Mouse (Mus musculus): ENCODE measurements around the gene Rae1. TPM values are rescaled to one million over a fixed set of nuclear protein-coding genes. Genes with fewer than 3 reads are reported as not detected.

The Rae1 gene
- polyA plus RNA-seq, 1 experiment from 2014 or later = 150 TPM

DNA sequence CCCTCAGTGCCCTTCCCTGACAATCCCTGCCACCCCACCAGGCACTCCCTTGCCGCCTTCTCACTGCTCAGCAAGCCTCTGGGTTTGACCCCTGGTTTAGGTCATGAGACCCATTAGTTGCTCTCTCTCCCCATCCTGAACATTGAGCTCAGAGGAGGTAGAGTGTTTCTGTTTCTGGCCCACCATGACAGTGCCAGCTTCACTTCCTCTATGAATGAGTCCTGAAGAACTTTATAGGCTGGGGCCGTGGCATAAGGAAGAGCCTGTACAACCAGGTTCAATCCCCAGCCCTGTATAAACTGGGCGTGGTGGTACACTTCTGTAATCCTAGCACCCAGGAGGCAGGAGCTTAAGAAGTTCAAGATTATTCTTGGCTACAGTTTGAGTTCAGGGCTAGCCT lies 40.9 kb downstream of the Rae1 start:
- Histone ChIP-seq H3K27ac (no peak overlapping the region), H3K4me3 (no peak overlapping the region), H3K9me3 (no peaks in the 10 kb centered on the region), H3K4me2 (replicated peaks) (no peak overlapping the region), H3K36me3 (peaks cover under 1% of the 10 kb centered on the region), H3K27me3 (no peaks in the 10 kb centered on the region), H3K4me1 (0 out of 2 replicates have a peak, but pooled peaks cover 5% of the 10 kb centered on the region), H3K9ac (no peak overlapping the region)
- 78% methylated on average over 3 of the region's 3 CpGs for WGBS
- no peak for ATAC-seq (ENCODE audit: insufficient number of reproducible peaks, insufficient read depth, low FRiP score, low TSS enrichment)

GRCm38 (mm10) chr2:173041242-173041641 lies 41.3 kb downstream of the Rae1 start:
- WGBS = 63% methylated on average over 5 of the region's 5 CpGs

DNA sequence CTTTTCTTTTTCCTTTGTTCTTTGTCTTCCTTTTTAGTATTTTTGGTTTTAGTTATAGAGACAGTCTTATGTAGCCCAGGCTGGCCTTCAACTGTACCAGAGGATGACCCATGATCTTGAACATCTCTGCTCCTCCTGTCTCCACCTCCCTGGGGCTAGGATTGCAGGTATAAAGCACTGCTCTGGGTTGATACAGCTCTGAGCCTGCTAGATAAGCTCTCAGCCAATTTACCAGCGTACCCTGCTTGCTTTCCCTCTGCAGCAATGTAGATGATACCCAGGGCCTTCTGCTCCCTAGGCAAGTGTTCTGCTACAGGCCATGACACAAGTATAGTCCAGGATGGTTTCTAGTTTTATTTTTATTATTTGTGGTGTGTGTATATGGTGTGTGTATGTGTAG lies 42.0 kb downstream of the Rae1 start:
- no peaks in the 10 kb centered on the region for H3K9me3 ChIP-seq
- no peak overlapping the region for H3K4me2 ChIP-seq (replicated peaks)
- no peak for ATAC-seq (ENCODE audit: insufficient number of reproducible peaks, insufficient read depth, low FRiP score, low TSS enrichment)
- no peaks in the 10 kb centered on the region for H3K27me3 ChIP-seq
- no peaks in the 10 kb centered on the region for H3K36me3 ChIP-seq
- H3K4me3 ChIP-seq = no peak overlapping the region
- H3K9ac ChIP-seq = no peak overlapping the region
- WGBS = 84% methylated on average over 1 of the region's 1 CpGs
- 0 out of 2 replicates have a peak, but pooled peaks cover 5% of the 10 kb centered on the region for H3K4me1 ChIP-seq
- H3K27ac ChIP-seq = no peak overlapping the region

More at GRCm38 (mm10) chr2:173041242-173041641, 41.3 kb downstream of the Rae1 start:
- Histone ChIP-seq H3K4me1 (0 out of 2 replicates have a peak, but pooled peaks cover 5% of the 10 kb centered on the region), H3K36me3 (no peaks in the 10 kb centered on the region), H3K4me3 (no peak overlapping the region), H3K27ac (no peak overlapping the region), H3K9me3 (no peaks in the 10 kb centered on the region), H3K4me2 (replicated peaks) (no peak overlapping the region), H3K27me3 (no peaks in the 10 kb centered on the region), H3K9ac (no peak overlapping the region)
- no peak for ATAC-seq (ENCODE audit: insufficient number of reproducible peaks, insufficient read depth, low FRiP score, low TSS enrichment)

- WGBS = 57% methylated on average over 11 of the region's 11 CpGs
- no peak overlapping the region for H3K4me3 ChIP-seq
- H3K27me3 ChIP-seq = no peaks in the 10 kb centered on the region
- ATAC-seq (ENCODE audit: insufficient number of reproducible peaks, insufficient read depth, low FRiP score, low TSS enrichment) = no peak
- peaks cover 7% of the 10 kb centered on the region; the same call in 1 of the 2 replicates for H3K4me1 ChIP-seq
- no peaks in the 10 kb centered on the region for H3K36me3 ChIP-seq
- H3K4me2 ChIP-seq (replicated peaks) = no peak overlapping the region
- no peak overlapping the region for H3K27ac ChIP-seq
- H3K9ac ChIP-seq = no peak overlapping the region
- H3K9me3 ChIP-seq = no peaks in the 10 kb centered on the region
These were observed 42.7 kb downstream of the Rae1 start for GRCm38 (mm10) chr2:173042504-173043162.

DNA sequence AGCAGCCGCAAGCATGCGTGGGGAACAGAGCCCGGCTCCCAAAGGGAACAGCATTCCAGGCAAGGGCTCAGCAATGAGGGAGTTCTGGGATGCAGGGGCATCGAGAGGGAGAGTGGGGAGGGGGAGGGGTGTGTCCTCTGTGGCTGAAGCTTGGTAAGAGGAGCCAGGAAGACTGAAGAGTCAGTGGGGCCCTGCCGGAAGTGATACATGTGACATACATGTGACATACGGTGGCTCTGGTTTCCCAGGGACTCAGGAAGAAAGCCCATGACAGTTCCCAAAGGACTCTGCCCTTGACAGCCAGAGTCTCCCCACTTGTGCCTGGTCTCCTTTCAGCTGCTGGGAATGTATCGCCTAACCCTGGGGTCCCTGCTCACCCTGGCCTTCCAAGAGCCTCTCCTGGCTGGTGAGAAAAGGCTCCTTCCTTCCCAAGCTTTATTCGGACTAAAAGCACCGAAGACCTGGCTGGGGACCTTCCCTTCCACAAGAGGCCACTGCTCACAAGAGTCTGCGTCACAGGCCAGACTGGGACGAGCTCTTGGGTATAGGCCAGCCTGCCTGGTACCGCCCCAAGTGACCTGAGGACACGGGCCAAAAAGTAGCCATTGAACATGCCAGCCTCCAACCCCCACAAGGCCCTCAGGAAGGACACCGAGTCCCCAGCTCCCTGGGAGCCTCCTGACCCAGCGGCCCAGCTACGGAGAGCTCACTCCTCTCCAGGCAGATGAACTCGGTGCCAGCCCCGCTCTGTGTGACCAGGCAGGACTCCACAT lies 44.5 kb downstream of the Rae1 start:
- H3K36me3 ChIP-seq = no peaks in the 10 kb centered on the region
- H3K9ac ChIP-seq = no peak overlapping the region
- no peaks in the 10 kb centered on the region for H3K27me3 ChIP-seq
- H3K9me3 ChIP-seq = no peaks in the 10 kb centered on the region
- peaks cover 9% of the 10 kb centered on the region; the same call in 1 of the 2 replicates for H3K4me1 ChIP-seq
- H3K4me2 ChIP-seq (replicated peaks) = no peak overlapping the region
- no peak overlapping the region for H3K27ac ChIP-seq
- WGBS = 78% methylated on average over 18 of the region's 18 CpGs
- H3K4me3 ChIP-seq = no peak overlapping the region
- no peak for ATAC-seq (ENCODE audit: insufficient number of reproducible peaks, insufficient read depth, low FRiP score, low TSS enrichment)

DNA sequence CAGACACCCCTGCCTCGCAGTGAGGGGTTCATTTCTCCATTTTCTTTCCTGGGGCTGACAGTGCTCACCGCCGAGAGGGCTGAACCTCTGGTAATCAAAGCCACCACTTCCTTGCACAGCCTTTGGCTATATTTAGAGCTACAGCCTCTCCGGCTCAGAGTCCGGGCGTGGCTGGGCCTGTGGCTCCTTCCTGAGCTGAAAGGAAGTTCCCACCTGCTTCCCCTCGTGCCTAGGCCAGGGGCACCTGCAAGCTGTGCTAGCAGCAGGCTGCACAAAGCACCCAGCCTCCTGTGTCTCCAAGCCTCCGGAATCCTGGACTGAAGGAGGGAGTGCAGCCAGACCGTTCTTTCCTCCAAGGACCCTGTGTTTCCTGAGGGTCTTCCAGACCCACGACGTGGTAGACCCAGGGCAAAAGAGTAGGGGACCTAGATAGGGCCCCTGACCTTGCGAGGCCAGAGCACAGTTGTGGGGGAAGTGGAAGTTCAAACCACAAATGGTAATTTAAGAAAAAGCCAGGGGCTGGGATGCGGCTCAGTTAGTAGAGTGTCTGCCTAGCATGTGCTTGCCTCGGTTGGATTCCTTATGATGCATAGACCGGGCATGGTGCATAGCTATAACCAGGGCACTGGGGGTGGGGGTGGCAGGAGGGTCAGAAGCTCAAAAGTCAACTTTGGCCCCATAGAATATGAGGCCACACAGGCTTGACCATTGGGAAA lies 46.8 kb downstream of the Rae1 start:
- H3K4me3 ChIP-seq = no peak overlapping the region
- WGBS = 51% methylated on average over 15 of the region's 15 CpGs
- no peaks in the 10 kb centered on the region for H3K27me3 ChIP-seq

GRCm38 (mm10) chr2:173047471-173047870 lies 47.6 kb downstream of the Rae1 start:
- Histone ChIP-seq H3K4me1 (peaks cover 22% of the 10 kb centered on the region; the same call in 1 of the 2 replicates), H3K27me3 (no peaks in the 10 kb centered on the region), H3K9ac (no peak overlapping the region), H3K27ac (no peak overlapping the region), H3K9me3 (no peaks in the 10 kb centered on the region), H3K4me3 (no peak overlapping the region), H3K36me3 (no peaks in the 10 kb centered on the region), H3K4me2 (replicated peaks) (no peak overlapping the region)
- 59% methylated on average over 5 of the region's 5 CpGs for WGBS
- ATAC-seq (ENCODE audit: insufficient number of reproducible peaks, insufficient read depth, low FRiP score, low TSS enrichment) = no peak

More for the DNA sequence above, 46.8 kb downstream of the Rae1 start:
- Histone ChIP-seq H3K9ac (no peak overlapping the region), H3K36me3 (no peaks in the 10 kb centered on the region), H3K4me2 (replicated peaks) (no peak overlapping the region), H3K9me3 (no peaks in the 10 kb centered on the region), H3K4me1 (peaks cover 22% of the 10 kb centered on the region; the same call in 1 of the 2 replicates), H3K27ac (no peak overlapping the region)
- ATAC-seq (ENCODE audit: insufficient number of reproducible peaks, insufficient read depth, low FRiP score, low TSS enrichment) = no peak

DNA sequence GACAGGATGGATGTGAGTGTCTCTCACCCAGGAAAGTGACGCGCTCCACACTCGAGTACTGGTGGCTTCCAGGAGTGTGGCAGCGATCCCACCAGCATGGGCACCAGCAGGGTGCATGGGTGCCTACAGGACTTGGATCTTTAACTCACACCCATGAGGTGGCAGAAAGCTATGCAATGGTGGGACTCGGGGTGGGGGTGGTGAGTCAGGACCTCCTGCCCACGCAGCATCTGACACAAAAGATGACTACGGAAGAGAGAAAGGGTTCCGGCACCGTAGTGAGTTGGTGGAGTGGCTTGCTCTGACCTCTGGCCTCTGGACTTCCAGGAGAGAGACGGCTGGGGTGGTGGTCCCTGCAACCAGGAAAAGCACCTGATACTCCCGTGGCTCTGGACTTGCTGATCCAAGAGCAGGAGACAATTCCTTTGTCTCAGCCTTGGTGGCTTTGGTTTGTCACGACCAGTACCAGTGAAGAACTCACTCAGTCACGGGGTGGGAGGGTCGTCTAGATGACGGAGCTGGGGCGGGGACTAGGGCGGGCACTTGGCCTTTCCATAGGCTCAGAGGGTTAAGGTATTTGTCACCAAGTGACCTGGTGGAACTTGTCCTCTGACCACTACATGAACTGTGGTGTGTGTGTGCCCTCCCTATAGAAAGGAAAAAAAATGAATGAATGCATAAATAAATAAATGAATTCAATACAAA lies 48.3 kb downstream of the Rae1 start:
- 56% methylated on average over 17 of the region's 17 CpGs for WGBS

DNA sequence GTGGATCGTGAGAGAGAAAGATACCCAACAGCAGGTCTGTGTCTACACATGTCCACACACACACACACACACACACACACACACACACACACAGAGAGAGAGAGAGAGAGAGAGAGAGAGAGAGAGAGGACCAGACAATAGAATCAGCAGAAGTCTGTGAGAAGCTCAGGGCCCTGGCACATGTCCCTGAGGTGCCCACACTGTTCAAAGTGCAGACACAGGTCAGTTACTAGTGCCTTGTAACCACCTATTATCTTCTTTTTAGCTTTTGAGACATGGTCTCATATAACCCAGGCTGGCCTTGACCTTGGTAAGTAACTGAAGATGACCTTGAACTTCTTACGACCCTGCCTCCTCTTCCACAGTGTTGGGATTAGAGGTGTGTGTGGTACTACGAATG lies 49.3 kb downstream of the Rae1 start:
- Histone ChIP-seq H3K4me2 (replicated peaks) (no peak overlapping the region), H3K4me3 (no peak overlapping the region), H3K9me3 (no peaks in the 10 kb centered on the region), H3K9ac (no peak overlapping the region), H3K27ac (no peak overlapping the region), H3K27me3 (no peaks in the 10 kb centered on the region), H3K36me3 (no peaks in the 10 kb centered on the region), H3K4me1 (peaks cover 18% of the 10 kb centered on the region; the same call in 1 of the 2 replicates)
- ATAC-seq (ENCODE audit: insufficient number of reproducible peaks, insufficient read depth, low FRiP score, low TSS enrichment) = no peak
- WGBS = 77% methylated on average over 3 of the region's 3 CpGs

More for the DNA sequence above, 48.3 kb downstream of the Rae1 start:
- no peak overlapping the region for H3K27ac ChIP-seq
- H3K9ac ChIP-seq = no peak overlapping the region
- H3K4me2 ChIP-seq (replicated peaks) = no peak overlapping the region
- no peaks in the 10 kb centered on the region for H3K36me3 ChIP-seq
- no peak for ATAC-seq (ENCODE audit: insufficient number of reproducible peaks, insufficient read depth, low FRiP score, low TSS enrichment)
- peaks cover 19% of the 10 kb centered on the region; the same call in 1 of the 2 replicates for H3K4me1 ChIP-seq
- no peaks in the 10 kb centered on the region for H3K27me3 ChIP-seq
- no peaks in the 10 kb centered on the region for H3K9me3 ChIP-seq
- no peak overlapping the region for H3K4me3 ChIP-seq

GRCm38 (mm10) chr2:173049817-173050216 lies 49.9 kb downstream of the Rae1 start:
- WGBS = 40% methylated on average over 6 of the region's 6 CpGs

More at GRCm38 (mm10) chr2:173049817-173050216, 49.9 kb downstream of the Rae1 start:
- Histone ChIP-seq H3K4me3 (no peak overlapping the region), H3K9me3 (no peaks in the 10 kb centered on the region), H3K36me3 (no peaks in the 10 kb centered on the region), H3K27me3 (no peaks in the 10 kb centered on the region), H3K9ac (no peak overlapping the region), H3K4me2 (replicated peaks) (no peak overlapping the region), H3K4me1 (peaks cover 18% of the 10 kb centered on the region; the same call in 1 of the 2 replicates), H3K27ac (no peak overlapping the region)
- ATAC-seq (ENCODE audit: insufficient number of reproducible peaks, insufficient read depth, low FRiP score, low TSS enrichment) = no peak

Measured in embryonic facial prominence, embryonic 12.5 days (tissue).